Mouse (Mus musculus) limb, embryonic 15.5 days (tissue): ENCODE measurements around the gene Pkd1l3. TPM values are rescaled to one million over a fixed set of nuclear protein-coding genes. Genes with fewer than 3 reads are reported as not detected.

Source experiments
- ATAC-seq: fragments of 200-750 bp; cut with Nextera tagmentation; 2 replicates; pipeline ENCODE4 v1.8.0; 2017; ENCODE audit warnings: low read depth, moderate TSS enrichment; ENCODE audit not compliant: insufficient number of reproducible peaks, low FRiP score, low TSS enrichment
- H3K27ac ChIP-seq: fragments of 300-500 bp; sonication (generic); 2 replicates; pipeline ENCODE4 v1.5.1; 2015; ENCODE audit warnings: moderate library complexity, mild to moderate bottlenecking, inconsistent platforms
- H3K27me3 ChIP-seq: fragments of 300-500 bp; sonication (generic); 2 replicates; pipeline ENCODE4 v1.6.1; 2015; ENCODE audit warnings: inconsistent platforms
- H3K36me3 ChIP-seq: fragments of 300-500 bp; sonication (generic); 2 replicates; pipeline ENCODE4 v1.6.1; 2015; ENCODE audit warnings: inconsistent platforms
- H3K4me1 ChIP-seq: fragments of 300-500 bp; sonication (generic); 2 replicates; pipeline ENCODE4 v1.6.1; 2015; ENCODE audit warnings: inconsistent platforms
- H3K4me2 ChIP-seq: fragments of 300-500 bp; sonication (generic); 2 replicates; pipeline ENCODE4 v1.6.1; 2015; ENCODE audit warnings: mild to moderate bottlenecking, inconsistent platforms
- H3K4me3 ChIP-seq: fragments of 300-500 bp; sonication (generic); 2 replicates; pipeline ENCODE4 v1.5.1; 2015; ENCODE audit warnings: mild to moderate bottlenecking, inconsistent platforms
- H3K9ac ChIP-seq: fragments of 300-500 bp; sonication (generic); 2 replicates; pipeline ENCODE4 v1.6.1; 2015; ENCODE audit warnings: inconsistent platforms
- H3K9me3 ChIP-seq: fragments of 300-500 bp; sonication (generic); 2 replicates; pipeline ENCODE4 v1.6.1; 2016; ENCODE audit warnings: inconsistent platforms
- WGBS: fragments of 180-500 bp; shearing (Covaris S2); methylation state at CpG from one replicate; pipeline ENCODE4 v1.1.7; 2015; 5-methylcytosine and 5-hydroxymethylcytosine counted together
- polyA plus RNA-seq: library from polyadenylated mRNA; unstranded; fragments of >200 nt; fragmentation: Nextera tagmentation; extraction: Ambion mirVana; gene quantifications from 2 replicates; pipeline ENCODE4 v1.2.1, GENCODE M21; 2015

Gene Pkd1l3
- polyA plus RNA-seq, 1 experiment from 2014 or later: 0.22 TPM

- Histone ChIP-seq H3K27ac (no peak overlapping the region), H3K9ac (no peak overlapping the region), H3K36me3 (peaks cover 42% of the 10 kb centered on the region), H3K4me2 (no peak overlapping the region), H3K4me3 (no peak overlapping the region), H3K9me3 (no peaks in the 10 kb centered on the region), H3K4me1 (no peaks in the 10 kb centered on the region), H3K27me3 (no peaks in the 10 kb centered on the region)
- WGBS: 87% methylated on average over 3 of the region's 3 CpGs
- ATAC-seq: 0 out of 2 replicates have a peak, but pooled peaks have one; percentile 7
Observed at GRCm38 (mm10) chr8:109591367-109591766, 22.9 kb upstream of the Pkd1l3 start.

GRCm38 (mm10) chr8:109592164-109592563 lies 22.2 kb upstream of the Pkd1l3 start:
- Histone ChIP-seq H3K27me3 (no peaks in the 10 kb centered on the region), H3K9me3 (no peaks in the 10 kb centered on the region), H3K9ac (no peak overlapping the region), H3K4me1 (no peaks in the 10 kb centered on the region), H3K27ac (no peak overlapping the region), H3K4me3 (no peak overlapping the region), H3K4me2 (no peak overlapping the region), H3K36me3 (peaks cover 42% of the 10 kb centered on the region)
- WGBS: 94% methylated on average over 5 of the region's 5 CpGs
- ATAC-seq: no peak

- H3K9ac ChIP-seq: no peak overlapping the region
- no peak for ATAC-seq
- peaks cover 43% of the 10 kb centered on the region for H3K36me3 ChIP-seq
- no peaks in the 10 kb centered on the region for H3K4me1 ChIP-seq
- no peak overlapping the region for H3K4me3 ChIP-seq
- H3K4me2 ChIP-seq: no peak overlapping the region
- no peak overlapping the region for H3K27ac ChIP-seq
- no peaks in the 10 kb centered on the region for H3K9me3 ChIP-seq
- no peaks in the 10 kb centered on the region for H3K27me3 ChIP-seq
- 72% methylated on average over 6 of the region's 6 CpGs for WGBS
Observed at GRCm38 (mm10) chr8:109593117-109593788, 21.1 kb upstream of the Pkd1l3 start.

- H3K4me2 ChIP-seq: no peak overlapping the region
- no peaks in the 10 kb centered on the region for H3K27me3 ChIP-seq
- H3K36me3 ChIP-seq: peaks cover 57% of the 10 kb centered on the region
- no peak overlapping the region for H3K4me3 ChIP-seq
- H3K9ac ChIP-seq: no peak overlapping the region
- no peak overlapping the region for H3K27ac ChIP-seq
- no peak for ATAC-seq
- 47% methylated on average over 8 of the region's 8 CpGs for WGBS
- H3K9me3 ChIP-seq: no peaks in the 10 kb centered on the region
- H3K4me1 ChIP-seq: no peaks in the 10 kb centered on the region
Observed at GRCm38 (mm10) chr8:109595854-109596253, 18.5 kb upstream of the Pkd1l3 start.

- Histone ChIP-seq H3K27me3 (no peaks in the 10 kb centered on the region), H3K4me1 (peaks cover 17% of the 10 kb centered on the region), H3K4me3 (no peak overlapping the region), H3K4me2 (no peak overlapping the region), H3K27ac (no peak overlapping the region), H3K9me3 (no peaks in the 10 kb centered on the region), H3K9ac (no peak overlapping the region), H3K36me3 (peaks cover 37% of the 10 kb centered on the region)
- WGBS: 72% methylated on average over 2 of the region's 2 CpGs
- no peak for ATAC-seq
Observed at GRCm38 (mm10) chr8:109606725-109607124, 7.6 kb upstream of the Pkd1l3 start.

- WGBS: 4% methylated on average over 12 of the region's 12 CpGs
- Histone ChIP-seq H3K27ac (peak overlapping the region; percentile 97), H3K4me2 (peak overlapping the region; percentile 72)
Observed at GRCm38 (mm10) chr8:109607650-109608049, 6.7 kb upstream of the Pkd1l3 start.

GRCm38 (mm10) chr8:109608271-109609152 lies 5.8 kb upstream of the Pkd1l3 start, which contains the start of gene Dhodh:
Gene Dhodh (minus strand): TSS chr8:109608673.
- ATAC-seq: peak; percentile 96

More at GRCm38 (mm10) chr8:109607650-109608049, 6.7 kb upstream of the Pkd1l3 start:
- no peak for ATAC-seq
- Histone ChIP-seq H3K4me1 (peaks cover 17% of the 10 kb centered on the region), H3K9ac (peak overlapping the region; percentile 63), H3K36me3 (peaks cover 29% of the 10 kb centered on the region), H3K9me3 (no peaks in the 10 kb centered on the region), H3K4me3 (peak overlapping the region; percentile 68), H3K27me3 (no peaks in the 10 kb centered on the region)

GRCm38 (mm10) chr8:109609153-109609502 lies 5.2 kb upstream of the Pkd1l3 start:
- 8% methylated on average over 5 of the region's 5 CpGs for WGBS
- no peaks in the 10 kb centered on the region for H3K27me3 ChIP-seq
- no peak for ATAC-seq

More at GRCm38 (mm10) chr8:109608271-109609152, 5.8 kb upstream of the Pkd1l3 start, which contains the start of gene Dhodh:
- peaks cover 17% of the 10 kb centered on the region for H3K4me1 ChIP-seq
- under 1% methylated on average over 42 of the region's 42 CpGs for WGBS
- H3K4me2 ChIP-seq: peak within 1 kb of the TSS; percentile 72
- H3K36me3 ChIP-seq: peaks cover 21% of the 10 kb centered on the region
- H3K27me3 ChIP-seq: no peaks in the 10 kb centered on the region
- no peaks in the 10 kb centered on the region for H3K9me3 ChIP-seq
- H3K27ac ChIP-seq: peak within 1 kb of the TSS; percentile 97
- peak within 1 kb of the TSS; percentile 68 for H3K4me3 ChIP-seq
- peak within 1 kb of the TSS; percentile 63 for H3K9ac ChIP-seq

GRCm38 (mm10) chr8:109615569-109615968 lies 1.3 kb downstream of the Pkd1l3 start:
- Histone ChIP-seq H3K27me3 (no peaks in the 10 kb centered on the region), H3K9ac (no peak overlapping the region), H3K36me3 (no peaks in the 10 kb centered on the region), H3K4me1 (no peaks in the 10 kb centered on the region), H3K4me2 (no peak overlapping the region), H3K4me3 (no peak overlapping the region), H3K9me3 (no peaks in the 10 kb centered on the region), H3K27ac (no peak overlapping the region)
- WGBS: 88% methylated on average over 3 of the region's 3 CpGs
- ATAC-seq: no peak

More at GRCm38 (mm10) chr8:109609153-109609502, 5.2 kb upstream of the Pkd1l3 start:
- Histone ChIP-seq H3K9ac (peak overlapping the region; percentile 63; the same call in 1 of the 2 replicates), H3K4me1 (peaks cover 17% of the 10 kb centered on the region), H3K36me3 (peaks cover 14% of the 10 kb centered on the region), H3K4me2 (peak overlapping the region; percentile 72), H3K27ac (peak overlapping the region; percentile 97), H3K9me3 (no peaks in the 10 kb centered on the region), H3K4me3 (peak overlapping the region; percentile 68)

GRCm38 (mm10) chr8:109628638-109629037 lies 14.3 kb downstream of the Pkd1l3 start:
- Histone ChIP-seq H3K36me3 (no peaks in the 10 kb centered on the region), H3K27me3 (no peaks in the 10 kb centered on the region), H3K4me3 (no peak overlapping the region), H3K9me3 (peaks cover 4% of the 10 kb centered on the region; the same call in 1 of the 2 replicates), H3K27ac (no peak overlapping the region), H3K4me1 (no peaks in the 10 kb centered on the region), H3K9ac (no peak overlapping the region), H3K4me2 (no peak overlapping the region)
- no peak for ATAC-seq
- 61% methylated on average over 6 of the region's 6 CpGs for WGBS

GRCm38 (mm10) chr8:109632498-109632897 lies 18.2 kb downstream of the Pkd1l3 start:
- Histone ChIP-seq H3K9me3 (no peaks in the 10 kb centered on the region), H3K9ac (no peak overlapping the region), H3K27me3 (no peaks in the 10 kb centered on the region), H3K4me2 (no peak overlapping the region), H3K4me3 (no peak overlapping the region), H3K27ac (no peak overlapping the region), H3K36me3 (no peaks in the 10 kb centered on the region), H3K4me1 (no peaks in the 10 kb centered on the region)
- WGBS: 84% methylated on average over 5 of the region's 5 CpGs
- ATAC-seq: no peak

- no peak overlapping the region for H3K4me3 ChIP-seq
- H3K9ac ChIP-seq: no peak overlapping the region
- no peaks in the 10 kb centered on the region for H3K36me3 ChIP-seq
- no peaks in the 10 kb centered on the region for H3K9me3 ChIP-seq
- H3K4me2 ChIP-seq: no peak overlapping the region
- WGBS: 89% methylated on average over 8 of the region's 8 CpGs
- no peaks in the 10 kb centered on the region for H3K4me1 ChIP-seq
- H3K27me3 ChIP-seq: no peaks in the 10 kb centered on the region
- ATAC-seq: no peak
- no peak overlapping the region for H3K27ac ChIP-seq
Observed at GRCm38 (mm10) chr8:109635146-109635545, 20.8 kb downstream of the Pkd1l3 start.
